Mouse (Mus musculus): ENCODE results near the gene Adam8.

The Adam8 gene

DNA sequence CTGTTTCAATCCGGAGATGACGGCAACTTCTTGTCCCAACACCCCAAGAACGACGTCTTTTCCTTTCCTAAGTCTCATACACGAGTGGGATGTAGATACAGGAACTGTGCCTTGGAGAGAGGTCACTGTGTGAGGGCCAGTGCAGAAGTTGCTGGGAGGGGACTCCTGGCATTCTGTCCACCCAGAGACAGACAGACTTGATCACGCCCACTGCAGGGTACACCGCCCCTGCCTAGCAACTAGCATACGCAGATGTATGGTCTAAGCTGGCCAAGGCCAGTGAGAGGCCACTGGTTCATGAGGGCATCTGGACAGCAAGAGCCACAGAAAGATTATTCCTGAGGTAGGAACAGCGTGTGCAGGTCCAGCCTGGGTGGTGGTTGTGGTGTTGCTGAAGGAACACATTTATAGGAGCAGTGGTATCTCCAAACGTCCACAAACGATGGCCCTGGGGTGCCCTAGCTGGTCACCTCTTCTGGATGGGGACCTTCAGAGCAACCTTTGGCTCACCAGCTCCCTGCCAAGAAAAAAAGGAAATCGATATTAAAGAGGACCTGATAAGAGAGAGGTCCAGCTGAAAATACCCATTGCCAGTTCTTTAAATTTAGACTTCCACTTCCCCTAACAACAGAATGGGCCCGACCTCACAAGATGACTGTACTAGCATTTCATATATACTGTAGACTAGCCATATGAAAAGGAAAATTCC, 13.2 kb downstream of the Adam8 start:
- DNase-seq (ENCODE audit: low read depth), result no peak

DNA sequence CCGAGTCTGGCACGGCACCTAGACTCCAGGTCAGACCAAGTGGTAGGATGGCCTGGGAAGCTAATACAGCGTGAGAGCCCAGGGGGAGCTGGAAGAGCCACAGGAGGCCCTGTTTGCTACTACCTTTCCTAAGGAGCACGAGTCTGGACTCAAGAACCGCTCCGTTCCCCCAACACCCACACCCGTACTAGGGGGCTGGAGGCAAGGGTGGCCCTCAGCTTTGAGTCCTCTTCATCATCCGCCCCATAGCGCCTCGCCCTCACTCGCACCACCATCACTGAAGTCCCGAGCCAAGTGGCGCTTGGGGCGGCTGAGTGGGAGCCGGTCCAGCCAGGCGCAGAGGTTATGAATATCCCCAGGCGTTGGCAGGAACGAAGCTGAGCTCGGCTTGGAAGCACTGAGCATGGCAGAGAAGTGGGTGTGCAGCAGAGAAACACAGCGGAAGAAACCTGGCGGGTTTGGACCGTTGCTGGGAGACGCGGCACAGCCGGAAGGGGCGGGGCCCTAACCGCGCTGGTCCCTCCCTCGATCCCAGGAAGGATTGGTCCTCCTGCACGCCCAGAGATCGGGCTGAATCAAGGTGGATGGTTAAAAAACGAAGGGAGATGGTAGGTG, 14.0 kb downstream of the Adam8 start, which contains the start of gene 6430531B16Rik:
Gene 6430531B16Rik (minus strand): TSS at position 478 of the 615 bp plus-strand sequence.
- DNase-seq (ENCODE audit: low read depth), result no peak

DNA sequence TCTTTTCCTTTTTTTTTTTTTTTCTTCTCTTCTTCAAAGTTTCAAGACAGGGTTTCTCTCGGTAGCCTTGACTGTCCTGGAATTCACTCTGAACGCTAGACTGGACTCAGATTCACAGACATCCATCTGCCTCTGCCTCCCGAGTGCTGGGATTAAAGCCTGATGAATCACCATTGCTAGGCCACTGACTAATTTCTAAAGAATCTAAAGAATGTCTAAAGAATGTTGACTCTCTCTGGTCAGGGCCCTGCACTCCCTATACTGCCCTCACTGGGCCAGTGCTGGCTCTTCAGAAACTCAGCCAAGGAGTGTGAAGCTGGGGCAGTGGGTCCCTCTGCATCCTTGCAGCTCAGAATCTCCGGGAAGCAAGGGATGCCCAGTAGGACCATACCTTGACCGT, 16.9 kb downstream of the Adam8 start:
- peak; percentile 34 for DNase-seq (ENCODE audit: low read depth)

DNA sequence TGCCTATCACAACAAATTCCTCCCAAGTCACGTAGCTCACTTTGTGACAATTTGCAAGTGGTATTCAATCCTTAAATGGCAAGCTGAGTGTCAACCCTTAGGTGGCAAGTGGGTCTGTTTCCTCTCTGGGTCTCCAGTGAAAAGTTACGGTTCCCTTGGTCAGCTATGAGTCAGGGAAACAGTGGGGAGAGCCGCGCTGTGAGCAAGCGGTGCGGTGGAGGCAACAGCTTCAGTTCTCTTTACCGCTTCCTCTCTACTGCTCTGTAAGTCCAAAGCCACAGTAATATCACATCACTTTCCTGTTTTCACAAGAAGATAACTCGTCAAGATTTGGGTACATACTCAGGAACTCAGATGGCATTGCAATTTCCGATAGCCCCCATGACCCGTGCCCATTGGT, 18.1 kb downstream of the Adam8 start:
- DNase-seq (ENCODE audit: low read depth), result peak; percentile 98

DNA sequence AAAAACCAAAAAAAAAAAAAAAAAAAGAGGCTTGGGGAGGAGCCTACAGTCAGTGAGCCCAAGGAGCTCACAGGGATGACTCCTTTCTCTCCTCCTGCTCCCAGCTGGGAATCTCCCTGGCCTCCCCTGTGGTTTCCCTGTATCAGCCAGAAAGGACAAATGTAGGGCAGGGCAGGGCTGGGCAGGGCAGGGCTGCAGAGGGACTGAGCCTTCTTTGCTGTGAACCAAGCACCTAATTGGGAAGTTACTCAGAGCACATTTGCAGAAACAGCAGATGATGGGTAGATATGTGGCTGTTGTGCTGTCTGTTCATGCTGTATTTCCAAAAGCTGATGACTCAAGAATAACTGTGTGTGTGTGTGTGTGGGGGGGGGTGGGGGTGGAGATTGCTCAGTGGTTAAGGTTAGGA, 19.4 kb downstream of the Adam8 start:
- peak; percentile 96 for DNase-seq (ENCODE audit: low read depth)

DNA sequence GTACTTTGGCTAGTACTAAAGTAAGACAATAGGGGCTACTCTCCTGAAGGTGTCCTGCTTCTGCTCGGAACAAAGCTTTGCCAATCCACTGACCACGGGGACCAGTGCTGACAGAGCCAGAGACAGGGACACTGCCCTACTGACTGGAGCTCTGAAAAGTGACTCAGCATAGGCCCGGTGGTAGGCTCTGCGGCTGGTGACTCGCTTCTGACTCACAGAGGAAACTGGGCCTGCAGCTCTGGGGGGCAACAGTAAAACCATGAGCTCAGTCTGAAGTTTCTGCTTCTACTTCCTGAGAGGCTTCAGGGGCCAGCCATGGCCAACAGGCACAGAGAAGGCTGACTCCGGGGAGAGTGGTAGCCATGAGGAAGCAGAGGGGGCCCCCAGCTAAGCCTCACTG, 20.9 kb downstream of the Adam8 start:
- peak; percentile 98 for DNase-seq (ENCODE audit: low read depth)

DNA sequence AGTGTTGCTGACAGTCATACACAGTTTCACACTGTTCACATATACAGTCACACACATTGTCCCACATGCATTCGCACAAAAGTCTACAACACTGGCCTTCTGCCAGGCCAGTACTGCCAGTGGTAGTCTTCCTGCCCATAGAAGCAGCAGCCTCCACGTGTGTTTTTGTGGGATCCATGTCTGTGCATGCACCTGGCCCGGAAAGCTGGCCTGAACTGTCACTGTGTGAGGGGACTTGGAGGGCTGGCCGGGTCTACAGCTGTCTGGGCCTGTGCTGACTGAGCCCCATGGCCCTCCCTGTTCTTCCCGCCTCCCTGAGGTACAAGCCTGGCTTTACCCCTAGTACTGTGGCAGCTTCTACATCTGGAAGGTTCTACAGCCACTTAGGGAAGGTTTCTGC, 21.4 kb downstream of the Adam8 start:
- no peak for DNase-seq (ENCODE audit: low read depth)

DNA sequence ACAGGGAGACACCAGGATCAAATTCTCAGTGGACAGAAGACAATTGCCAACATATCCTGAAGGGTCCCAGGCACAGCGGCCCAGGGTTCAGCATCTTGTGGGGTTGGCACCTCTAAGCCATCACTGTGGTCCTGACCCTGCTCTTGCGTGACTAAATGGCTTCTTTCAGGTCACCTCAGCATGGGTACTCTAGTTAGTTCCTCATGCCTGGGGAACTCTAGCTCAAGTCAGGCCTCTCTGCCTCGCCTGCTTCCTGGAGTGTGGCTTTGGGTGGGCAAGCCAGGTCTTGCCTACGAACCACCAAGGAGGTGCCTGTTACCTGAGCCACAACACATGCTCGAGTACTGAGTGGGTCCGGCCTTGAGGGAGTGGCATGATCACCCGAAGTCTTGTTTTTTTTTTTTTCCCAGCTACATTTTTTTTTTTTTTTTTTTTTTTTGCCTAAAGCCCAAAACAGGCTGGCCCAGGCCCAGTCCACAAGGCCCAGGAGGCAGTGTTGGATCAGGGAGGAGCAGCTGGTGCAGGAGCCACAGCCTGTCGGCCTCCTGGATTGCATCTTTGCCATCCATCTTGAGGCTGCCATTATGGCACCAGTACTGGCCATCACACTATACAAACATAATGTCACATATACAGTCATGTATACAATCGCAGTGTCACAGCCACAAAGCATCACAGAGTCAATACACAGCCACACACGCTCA, 22.0 kb downstream of the Adam8 start:
- DNase-seq (ENCODE audit: low read depth), result peak; percentile 65

DNA sequence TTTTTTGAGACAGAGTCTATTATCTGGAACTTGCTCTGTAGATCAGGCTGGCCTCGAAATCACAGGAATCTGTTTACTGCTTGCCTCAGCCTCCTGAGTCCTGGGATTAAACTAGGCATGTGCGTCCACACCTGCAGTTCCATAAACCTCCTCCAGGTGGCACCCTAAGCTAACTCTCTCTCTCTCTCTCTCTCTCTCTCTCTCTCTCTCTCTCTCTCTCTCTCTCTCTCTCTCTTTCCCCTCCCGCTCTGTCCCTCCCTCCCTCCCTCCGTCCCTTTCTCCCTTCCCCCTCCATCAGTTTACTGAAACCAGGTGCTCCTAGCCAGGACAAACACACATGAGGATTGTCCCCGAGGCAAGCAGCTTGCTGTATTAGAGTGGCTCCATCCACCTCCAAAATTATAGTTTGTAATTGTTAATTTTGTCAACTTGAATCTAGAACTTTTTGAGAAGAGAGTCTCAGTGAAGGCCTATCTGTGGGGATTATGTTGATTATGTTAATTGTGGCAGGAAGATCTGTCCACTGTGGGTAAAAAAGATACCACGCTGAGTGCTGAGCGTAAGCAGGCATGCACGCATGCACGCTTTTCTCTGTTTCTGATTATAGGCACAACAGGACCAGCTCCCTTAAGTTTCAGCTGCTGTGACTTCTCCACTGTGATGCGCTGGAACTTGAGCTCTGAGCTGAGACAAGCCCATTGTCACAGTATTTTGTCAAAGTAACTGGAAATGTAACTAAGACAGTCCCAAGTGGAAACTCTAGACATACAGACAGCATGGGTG, 22.8 kb downstream of the Adam8 start:
- peak; percentile 91 for DNase-seq (ENCODE audit: low read depth)

DNA sequence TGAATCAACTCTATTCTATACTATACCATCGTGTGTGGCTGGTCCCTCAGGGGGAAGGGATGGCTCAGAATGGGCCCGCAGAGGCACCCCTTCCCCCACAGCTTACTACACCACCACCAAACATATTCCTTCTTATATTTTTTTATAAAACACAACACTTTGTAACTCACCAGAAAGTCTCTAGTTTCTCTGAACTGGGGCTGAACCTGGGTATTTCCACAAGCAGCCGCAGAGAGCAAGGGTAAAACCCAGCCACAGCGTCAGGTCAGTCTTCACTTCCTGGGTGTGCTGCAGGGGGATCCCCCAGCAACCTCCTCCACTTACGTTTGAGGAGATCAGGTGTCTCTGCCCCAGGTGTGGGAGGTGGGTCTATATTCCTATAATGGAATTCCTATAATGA, 23.9 kb downstream of the Adam8 start:
- DNase-seq (ENCODE audit: low read depth), result no peak

DNA sequence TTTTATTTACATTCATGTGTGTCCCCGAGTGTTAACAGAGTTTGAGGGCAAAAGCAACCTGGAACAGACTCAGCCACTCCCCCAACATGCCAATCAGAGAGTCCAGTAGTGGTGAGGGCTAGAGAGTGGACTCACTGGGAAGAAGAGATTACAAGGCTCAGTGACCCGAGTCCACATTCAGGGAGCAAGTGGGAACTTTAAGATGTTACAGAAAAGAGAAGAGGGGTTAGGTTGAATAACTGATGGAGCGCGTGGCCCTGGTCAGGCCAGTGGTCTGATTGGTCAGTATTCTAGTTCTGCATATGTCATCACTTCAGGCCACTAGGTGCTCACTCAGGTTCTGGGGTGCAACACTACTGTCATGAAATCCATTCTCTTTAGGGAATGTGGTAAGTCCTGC, 25.2 kb downstream of the Adam8 start:
- DNase-seq (ENCODE audit: low read depth), result no peak

DNA sequence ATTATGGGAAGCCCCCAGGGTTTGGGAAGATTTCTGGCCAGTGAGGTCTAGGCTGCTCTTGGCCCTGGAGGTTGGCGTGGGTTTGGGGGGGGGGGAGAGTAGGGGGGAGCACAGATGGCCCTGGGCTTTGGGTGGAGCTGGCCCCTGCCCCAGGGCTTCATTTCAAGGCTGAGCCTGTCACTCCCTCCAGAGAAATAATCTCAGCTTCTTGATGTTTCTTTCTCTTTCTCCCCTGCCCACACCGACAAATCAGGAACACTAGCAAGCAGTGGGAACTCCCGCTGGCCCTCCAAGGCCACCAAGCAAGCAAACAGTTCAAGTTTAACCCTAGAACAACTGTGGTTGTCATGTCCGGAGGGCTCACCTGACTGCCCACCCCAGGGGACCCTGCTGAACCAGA, 28.5 kb downstream of the Adam8 start:
- DNase-seq (ENCODE audit: low read depth), result no peak

DNA sequence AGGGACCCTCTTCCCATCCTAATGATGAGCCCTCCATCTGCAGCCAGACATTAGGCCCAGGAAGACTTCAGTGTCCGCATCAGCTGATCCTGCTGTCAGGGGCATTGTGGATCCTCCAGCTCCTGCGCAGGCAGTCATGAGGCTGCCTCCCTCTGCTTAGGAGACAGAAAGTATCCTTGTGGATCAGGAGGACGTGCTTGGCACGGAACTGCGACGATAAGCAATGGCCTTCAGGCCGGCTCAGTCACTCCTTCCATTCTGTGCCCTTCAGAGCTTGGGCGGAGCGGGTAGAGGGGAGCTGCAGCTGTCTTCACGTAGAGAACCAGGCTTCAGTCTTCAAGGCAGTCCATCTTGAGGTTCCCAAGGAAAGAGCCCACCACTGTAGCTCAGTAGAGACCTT, 31.2 kb downstream of the Adam8 start:
- DNase-seq (ENCODE audit: low read depth), result no peak

DNA sequence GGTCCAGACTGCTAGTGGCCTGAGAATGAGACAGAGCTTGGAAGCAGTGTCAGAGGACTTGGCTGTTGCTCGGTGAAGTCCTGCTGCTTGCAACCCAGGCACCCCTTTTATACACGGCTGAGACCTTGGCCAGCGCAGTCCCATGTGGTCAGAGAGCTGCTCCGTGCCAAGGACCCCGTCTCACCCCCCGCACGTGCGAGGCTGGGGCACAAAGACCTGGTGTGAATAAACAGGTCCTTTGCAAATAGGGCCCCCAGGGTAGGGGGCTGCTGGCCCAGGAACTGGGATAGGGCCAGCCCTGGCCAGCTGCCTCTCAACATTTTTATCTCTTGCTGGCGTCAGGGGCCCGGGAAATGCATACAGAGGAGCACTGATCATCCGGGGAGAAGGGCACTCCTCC, 34.4 kb downstream of the Adam8 start:
- DNase-seq (ENCODE audit: low read depth), result no peak

DNA sequence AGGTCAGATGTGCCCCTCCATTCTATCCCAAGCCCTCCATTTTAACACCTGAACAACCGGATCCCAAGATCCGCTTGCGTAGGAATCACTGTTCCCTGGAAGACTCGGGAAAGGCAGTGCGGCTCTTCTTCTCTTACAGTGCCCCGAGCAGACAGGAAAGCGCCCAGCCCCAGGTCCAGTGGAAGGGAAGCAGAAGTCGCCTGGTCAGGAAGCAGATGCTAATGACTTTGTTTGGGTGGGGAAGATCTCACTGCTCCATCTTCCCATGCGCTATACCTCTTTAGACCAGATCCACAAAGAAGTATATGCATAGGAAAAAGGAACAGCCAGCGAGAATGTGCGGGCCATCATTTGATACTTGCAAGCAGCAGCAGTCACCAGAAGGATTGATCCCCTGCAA, 34.9 kb downstream of the Adam8 start:
- peak; percentile 59 for DNase-seq (ENCODE audit: low read depth)

DNA sequence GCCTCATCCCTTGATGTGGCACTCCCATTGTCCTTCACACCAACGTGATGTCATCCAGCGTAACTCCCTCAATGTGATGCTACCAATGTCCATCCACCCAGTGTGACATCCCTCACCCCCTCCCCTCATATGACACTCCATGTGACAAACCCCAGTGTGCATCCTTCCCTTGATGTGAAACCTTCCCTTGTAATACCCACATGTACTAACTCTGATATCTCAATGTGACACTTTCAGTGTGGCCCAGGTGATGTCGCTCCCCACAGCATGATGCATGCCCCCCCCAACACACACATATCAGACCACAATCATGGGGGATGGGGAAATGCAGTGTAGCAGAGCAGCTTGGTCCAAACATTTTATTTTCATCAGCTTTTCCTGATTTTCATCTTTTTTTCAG, 35.7 kb downstream of the Adam8 start:
- DNase-seq (ENCODE audit: low read depth), result no peak

DNA sequence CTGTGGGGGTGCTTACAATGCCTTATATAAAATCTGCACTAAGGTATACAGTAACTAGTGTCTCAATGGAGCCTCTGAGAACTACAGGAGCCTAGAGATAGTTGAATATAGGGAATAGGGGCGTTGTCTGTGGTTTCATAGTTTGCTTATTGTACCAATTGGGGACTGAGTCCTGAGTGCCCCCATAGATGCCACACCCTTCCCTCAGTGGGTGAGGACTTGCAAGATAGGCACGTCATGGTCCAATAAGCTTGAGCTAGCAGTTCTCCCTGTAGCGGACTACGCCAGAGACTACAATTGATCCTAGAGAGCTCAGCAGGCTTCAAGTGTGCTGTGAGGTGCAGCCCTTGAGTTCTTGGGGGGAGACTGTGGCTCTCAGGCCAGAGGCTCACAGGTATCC, 36.9 kb downstream of the Adam8 start:
- DNase-seq (ENCODE audit: low read depth), result no peak

DNA sequence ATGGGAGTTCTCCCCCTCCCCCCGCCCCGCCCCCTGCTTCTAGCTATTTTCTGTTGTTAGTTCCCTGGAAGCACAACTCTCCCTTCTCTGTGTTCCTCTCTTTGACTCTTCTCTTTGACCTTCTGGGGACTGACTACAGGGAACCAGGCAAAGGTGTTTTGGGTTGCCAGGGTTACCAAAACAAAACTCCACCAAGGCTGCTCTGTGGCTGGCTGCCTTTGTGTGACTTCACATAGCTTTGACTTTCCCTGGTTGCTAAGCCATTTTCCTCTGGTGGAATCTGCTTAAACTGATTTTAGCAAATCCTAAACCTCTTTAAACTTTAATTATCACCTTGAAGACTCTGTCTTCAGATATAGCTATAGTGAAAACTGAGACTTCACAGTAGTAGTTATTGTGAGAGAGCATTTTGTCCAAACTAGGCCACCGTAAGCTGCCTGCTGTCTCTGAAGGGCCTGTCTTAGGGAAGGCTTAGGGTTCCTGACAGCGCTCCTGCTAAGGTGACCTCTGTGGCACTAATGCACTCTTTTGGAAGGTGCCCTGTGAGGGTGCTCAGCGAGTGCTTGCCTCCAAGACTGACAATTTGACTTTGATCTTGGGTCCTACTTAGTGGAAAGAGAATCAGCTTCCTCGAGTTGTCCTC, 40.2 kb downstream of the Adam8 start:
- no peak for DNase-seq (ENCODE audit: low read depth)

DNA sequence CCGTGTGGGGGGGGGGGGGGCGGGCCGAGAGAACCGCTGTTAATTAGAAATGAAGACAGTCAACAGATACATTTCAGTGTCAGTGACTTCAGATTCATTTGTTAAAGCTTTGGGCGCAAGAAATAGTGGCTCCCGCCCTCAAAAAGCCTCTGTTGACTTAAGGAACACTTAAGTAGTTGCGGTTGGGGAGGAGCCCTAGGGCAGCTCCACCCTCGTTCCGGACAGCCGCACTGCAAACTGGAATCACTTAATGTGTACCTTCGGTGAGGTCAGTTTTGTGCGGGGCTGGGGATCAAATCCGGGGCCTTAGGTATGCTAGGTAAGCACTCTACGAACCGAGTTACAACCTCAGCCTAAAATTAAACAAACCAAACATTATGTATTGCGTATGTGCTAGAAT, 41.3 kb downstream of the Adam8 start:
- DNase-seq (ENCODE audit: low read depth), result peak; percentile 85

DNA sequence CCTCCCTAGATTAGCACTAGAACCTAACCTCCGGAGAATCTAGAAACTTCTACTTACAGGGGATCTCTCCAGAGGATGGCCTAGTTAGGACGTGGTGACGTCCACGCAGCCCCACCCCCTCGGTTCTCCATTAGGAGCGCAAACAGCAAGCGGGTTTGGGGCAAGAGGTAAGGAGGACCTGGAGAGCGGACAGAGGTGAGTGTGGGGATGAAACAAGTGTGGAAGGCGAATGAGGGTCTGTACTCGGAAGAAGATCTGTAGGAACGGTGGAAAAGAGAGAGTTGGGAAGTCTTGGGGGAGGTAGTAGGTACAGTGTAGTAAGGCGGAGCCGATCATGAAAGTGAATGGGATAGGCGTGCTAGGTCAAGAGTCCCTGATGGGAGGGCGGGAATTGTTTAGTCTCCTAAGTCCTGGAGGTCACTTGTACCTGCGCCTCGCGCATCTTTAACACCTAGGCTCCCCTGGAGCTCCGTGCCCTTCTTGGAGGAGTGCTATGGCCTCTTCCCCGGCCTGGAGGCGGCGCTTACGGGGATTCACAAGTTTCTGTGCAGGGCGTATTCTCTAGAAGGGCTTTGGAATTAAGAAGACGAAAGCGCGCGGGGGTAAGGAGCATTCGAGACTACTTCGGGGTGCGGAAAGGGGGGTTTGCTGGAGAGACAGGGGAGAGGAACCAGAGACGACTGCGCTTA, 41.9 kb downstream of the Adam8 start:
- peak; percentile 79 for DNase-seq (ENCODE audit: low read depth)

DNA sequence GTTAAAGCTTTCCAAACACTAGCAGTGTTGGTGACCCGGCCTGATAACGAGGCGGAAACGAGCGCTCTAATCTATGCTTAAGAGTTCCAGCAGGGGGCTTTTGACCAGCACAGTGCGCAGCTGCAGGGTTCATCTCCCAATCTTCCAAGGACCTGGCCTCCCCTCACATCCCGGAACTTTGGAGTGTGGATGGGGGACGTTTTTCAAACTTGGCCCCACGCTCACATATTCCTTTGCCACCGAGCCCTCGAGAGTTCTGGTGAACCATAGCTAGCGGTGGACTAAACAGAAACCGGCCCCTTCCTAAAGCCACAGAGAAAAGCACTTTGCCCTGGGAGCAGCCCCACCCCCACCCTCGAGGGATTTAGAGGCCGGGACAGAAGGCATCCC, 42.5 kb downstream of the Adam8 start:
- DNase-seq (ENCODE audit: low read depth), result peak; percentile 74

DNA sequence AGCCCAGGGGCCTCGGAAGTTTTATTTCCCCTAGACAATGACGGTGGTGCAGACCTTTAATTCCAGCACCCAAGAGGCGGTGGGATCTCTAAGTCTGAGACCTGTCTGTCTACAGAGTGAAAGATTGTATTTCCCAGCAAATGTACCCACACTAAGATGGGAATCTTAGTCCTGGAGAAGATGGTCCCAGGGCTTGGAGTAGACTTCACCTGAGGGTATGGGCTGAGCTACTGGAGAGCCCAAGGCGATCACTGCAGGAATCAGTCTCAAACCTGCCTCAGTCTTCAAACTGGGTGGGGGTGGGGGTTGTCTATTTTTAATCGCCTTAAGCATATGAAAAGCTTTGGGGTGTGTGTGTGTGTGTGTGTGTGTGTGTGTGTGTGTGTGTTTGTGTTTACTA, 46.3 kb downstream of the Adam8 start:
- DNase-seq (ENCODE audit: low read depth), result no peak

Data from 416B (cell line).